Mouse (Mus musculus) embryo, embryonic 11.5 days (tissue): ENCODE measurements at regions not wholly inside any gene's neighbourhood (a gene's known extent, or its start where the extent isn't known, plus 50 kb on each side); places are given as distances from the start of the nearest gene placed in this dataset.

Experiments
- DNase-seq: peaks from one replicate; pipeline ENCODE4 v3.0.0-alpha.2; 2012; ENCODE audit warnings: low read depth, low spot score

DNA sequence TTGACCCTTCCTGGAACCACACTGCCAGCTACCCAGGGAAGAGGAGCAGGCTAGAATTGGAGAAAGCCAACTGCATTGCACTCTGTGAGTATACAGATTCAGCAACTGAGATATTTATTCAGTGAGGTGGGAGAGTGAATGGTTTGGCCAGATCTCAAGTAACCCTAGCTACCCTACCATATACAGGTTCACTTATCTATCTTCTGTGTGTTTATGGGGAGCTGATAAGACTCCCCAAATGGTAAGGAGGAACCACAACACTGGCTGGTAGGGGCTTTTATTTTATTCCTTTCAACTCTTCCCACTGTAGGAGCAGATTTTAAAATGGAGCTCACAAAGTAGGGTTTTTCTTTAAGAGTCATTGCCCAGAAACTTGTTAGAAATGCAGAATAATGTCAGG, 62.9 kb downstream of the Arrdc3 start:
- DNase-seq, result no peak

DNA sequence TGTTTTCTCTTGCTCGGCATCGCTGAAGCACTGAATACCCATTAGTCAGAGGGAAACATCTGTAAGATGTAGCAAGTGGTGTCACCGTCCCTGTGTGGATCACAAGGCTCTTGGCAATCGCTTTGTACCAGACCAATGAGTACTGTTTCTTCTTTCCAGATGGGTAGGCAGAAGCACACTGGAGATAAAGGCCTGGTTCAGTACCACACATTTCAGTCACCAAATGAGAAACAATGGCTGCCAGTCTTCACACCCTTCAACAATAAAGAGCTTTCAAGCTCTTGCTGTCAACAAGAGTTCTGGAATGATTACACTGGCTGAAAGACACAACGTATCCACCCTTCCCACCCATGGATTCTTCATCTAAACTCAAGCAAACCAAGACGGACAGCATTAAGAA, 64.5 kb downstream of the Arrdc3 start:
- DNase-seq, result no peak

DNA sequence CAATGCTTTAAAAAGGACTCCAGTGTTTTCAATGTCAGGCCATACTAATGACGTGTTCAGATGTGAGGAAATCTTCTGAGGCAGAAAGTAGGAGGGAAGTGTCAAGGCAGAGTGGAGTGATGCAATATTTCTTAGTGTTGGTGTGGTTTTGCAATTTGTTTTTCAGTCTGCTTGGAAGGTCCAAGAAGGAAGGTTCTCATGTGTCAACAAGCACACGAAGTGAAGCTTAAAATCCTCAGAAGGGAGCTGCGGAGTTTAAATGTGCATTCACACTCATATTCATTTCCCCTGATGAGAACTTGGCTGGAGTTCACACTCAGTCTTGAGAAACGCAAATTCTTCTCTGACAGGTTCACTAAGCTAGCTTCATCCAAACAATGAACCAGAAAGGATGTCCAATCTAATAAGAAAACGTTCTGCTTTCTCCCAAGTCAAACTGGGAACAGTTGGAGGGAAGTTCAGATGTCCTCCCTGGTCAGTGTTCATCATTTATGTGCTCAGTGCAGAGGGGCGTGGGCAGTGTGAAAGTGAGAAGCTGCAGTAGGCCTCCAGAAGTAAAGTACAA, 66.0 kb downstream of the Arrdc3 start:
- no peak for DNase-seq

DNA sequence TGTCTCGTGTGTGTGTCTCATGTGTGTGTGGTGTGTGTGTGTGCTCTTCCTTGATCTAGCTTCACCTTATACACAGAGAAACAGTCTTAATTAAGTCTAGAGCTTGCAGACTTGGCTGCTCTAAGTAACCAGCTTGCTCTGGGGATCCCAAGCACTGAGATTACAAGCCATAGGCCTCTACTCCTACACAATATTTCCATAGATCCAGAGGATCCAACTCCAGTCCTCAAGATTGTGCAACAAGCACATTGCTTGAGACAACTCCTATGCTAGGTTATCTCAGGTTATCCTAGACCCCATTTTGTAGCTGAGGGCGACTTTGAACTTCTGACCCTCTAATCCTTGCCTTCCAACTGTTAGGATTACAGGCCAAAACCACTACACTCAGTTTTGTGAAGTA, 67.1 kb downstream of the Arrdc3 start:
- DNase-seq, result no peak

DNA sequence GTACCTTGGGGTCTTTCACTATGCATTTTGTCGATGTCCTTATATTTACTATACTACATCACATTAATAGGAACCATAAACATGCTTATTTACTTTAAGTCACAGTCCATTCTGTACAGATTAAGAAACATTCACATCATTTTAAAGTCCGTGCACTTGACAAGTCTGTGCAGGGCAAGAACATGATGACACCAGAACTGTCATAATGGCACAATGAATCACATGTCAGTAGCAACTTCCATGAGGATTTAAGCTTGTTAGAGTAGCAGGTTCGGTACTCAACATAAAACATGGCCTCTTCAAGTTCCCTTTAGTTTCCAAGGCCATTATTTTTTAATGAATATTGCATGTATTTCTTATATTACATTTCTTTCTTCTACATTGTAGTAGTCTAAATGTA, 67.6 kb downstream of the Arrdc3 start:
- no peak for DNase-seq

DNA sequence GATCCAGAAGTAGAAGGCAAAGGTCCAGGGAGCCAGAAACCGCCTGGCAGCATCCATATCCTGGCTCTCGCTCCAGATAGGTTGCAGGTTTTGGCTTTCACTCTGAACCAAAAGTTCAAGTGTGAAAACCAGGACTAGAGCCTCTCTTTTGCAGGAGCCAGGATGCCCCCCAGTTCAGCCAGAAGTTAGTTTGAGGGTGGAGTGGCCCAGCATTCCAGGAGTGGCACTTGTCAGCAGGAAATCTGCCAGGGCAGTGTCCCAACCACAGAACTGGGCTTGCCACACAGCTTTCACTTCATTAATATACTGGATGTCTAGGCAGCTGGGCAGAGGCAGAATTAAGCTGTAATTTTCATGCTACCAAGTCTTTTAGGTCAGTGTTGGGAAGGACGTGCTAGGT, 68.1 kb downstream of the Arrdc3 start:
- no peak for DNase-seq

DNA sequence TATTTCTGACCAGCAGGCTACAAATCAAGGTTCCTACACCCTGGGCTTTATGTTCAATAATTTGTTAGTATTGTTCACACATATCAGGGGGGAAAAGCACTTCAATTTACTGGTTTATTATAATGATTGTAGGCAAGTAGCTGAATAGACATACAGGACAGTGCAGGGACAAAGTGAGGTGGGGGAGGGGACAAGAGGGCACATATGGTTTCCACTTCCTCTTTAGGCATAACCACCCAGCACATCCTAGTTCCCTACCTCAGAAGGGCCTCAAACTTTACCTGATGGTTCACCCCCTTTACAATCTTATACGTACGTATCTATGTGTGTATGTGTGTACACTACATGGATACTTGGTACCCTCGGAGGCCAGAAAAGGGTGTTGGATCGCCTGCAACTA, 69.7 kb downstream of the Arrdc3 start:
- no peak for DNase-seq

DNA sequence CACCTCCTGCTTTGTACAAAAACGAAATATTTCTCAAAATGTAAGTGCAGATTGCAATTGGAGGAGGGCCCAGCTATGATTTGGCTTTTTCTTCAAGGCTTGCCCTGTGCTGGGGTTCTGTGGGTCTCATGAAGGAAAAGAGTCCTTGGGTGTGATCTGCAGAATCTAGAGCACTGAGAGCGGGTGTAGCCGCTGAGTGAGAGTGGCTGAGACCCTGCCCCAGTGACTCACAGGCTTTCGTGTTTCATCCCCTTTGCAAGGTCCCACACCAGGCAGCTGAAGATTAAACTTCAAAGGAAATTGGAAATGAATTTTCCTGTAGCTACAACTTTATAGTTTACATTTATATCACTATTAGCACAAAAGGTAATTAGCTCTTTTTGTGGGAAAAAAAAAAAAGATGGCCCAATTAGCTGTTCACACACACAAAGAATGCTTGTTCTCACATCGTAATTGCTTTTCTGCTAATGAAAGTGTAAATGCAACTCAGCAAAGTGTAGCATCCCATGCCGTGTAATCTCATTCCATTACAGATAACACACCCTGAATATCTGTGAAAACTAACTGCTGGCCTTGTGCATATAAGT, 71.0 kb downstream of the Arrdc3 start:
- no peak for DNase-seq

DNA sequence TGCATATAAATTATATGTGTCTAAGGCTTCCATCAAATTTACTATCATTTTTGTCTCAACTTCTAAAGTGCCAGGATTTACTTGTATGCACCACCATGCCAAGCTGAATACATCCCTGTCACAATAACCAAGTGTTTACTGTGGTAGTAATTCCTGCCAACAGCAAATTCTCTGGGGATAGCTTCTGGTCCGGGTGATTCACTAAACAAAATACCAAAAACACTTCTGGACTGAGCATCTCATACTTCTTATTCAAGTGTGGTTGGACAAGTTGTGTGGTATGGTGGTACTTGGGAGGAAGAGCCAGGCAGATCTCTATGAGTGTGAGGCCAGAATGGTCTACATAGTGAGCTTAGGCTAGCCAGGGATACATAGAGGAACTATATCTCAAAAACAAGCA, 73.8 kb downstream of the Arrdc3 start:
- DNase-seq, result no peak

DNA sequence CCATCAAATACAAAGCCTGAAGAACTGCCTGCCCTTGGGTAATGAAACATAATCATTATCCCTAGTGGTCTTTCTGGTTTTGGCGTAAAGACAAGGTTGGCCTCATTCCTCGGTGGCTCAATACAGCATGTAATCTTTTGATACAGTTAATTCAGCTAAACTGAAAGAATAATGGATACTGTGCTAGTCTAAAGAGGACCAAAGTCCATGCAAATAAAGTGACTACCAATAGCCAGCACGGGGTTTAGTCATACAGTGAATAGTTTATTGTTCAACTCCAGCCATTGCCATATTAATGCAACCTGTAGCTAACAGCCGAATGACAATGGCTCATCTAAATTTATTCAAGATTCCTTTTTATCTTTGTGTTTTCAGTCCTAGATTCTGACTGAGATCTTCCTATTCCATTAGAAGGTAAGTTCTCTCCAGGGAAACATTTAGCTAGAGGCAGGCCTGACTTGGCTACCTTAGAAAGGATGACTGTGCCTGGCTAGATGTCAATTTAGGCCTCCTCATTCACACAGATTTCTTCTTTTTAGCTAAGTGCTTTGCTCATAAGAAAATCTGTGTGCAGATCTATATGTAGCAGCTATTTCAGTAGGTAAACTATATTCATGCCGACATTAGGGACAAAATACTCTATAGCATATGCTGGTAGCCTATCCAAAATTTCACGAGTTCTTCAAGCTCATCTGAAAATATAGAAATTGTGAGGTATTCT, 74.4 kb downstream of the Arrdc3 start:
- DNase-seq, result no peak

DNA sequence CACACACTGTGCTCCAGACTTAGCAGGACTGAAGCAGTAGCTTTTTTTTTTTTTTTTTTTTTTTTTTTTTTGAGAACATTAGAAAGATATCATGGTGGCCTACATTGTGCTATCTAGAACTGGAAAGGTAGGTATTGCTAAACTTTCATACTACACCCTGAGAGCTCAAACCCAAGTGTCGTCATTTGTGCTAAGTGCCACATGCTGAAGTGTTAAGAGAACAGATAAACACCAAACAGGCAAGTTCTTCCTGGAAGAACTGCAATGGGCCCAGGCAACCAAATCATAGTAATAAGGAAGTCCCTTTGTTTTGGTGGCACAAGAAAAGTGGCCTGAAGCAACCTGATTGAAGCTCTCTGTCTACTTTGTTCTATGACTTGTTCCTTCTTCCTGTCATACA, 76.6 kb downstream of the Arrdc3 start:
- DNase-seq, result no peak

DNA sequence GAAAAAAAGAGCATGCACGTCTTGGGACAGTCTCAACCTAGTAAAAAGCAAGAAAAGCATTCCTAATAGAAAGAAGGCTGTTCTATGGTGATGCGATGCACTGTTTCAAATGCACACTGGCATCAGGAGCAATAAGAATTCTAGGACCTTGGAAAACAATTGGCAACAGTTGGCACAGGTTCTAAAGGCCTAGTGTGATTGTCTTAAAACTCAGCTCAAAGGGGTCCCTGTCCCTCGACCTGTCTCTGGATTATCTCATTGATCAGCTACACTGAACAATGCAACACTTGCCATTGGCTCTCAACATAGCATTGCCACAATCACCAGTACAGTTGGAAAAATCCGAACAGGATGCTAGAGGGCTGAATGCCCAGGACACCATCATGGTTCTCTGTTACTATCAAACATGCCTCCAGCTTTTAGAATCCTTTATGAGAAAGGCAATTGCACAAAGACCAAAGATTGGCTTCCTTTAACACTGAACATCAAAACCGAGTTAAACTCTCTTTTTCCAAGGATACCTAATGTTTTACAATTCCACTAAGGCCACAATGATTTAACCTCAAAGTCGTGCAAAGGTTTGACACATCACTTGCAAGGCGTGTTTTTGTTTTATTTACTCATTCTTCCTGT, 78.9 kb downstream of the Arrdc3 start:
- no peak for DNase-seq

DNA sequence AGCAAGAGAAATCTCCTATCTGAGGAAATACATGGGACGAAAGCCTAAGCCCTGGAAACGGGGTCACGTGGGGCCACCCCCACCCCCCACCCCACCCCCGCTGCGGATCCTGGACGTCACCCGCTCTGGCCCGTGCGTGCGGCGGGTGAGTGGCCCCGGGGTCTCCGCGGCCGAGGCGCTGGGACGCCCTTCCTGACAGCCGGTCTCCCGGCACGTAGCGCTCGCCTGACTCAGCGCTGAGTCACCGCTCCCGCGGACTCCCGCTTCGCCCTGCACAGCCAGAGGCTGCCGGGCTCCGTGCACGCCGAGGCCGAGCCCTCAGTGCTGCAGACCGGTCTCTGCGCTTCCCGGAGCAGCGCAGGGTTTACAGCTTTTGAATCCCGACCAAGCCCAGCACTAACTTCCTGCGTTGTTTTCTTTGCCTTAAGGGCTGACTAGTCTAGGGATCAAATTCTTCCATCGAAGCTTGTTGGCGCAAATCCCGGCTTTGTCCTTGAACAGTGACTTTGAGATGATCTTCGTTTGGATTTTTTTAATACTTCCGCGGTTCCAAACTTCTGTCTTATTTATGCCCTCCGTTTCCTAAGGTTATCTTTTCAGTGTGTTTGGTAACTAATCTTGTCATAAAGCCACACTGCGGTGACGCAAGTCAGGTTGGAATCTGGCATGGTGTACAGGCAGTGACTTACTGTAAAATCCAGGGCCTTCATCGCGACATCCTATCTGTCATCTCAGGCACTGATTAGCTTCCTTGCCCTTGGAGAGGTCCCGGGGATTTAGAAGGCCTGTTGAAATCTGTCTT, 79.8 kb downstream of the Arrdc3 start:
- DNase-seq, result peak; percentile 63

DNA sequence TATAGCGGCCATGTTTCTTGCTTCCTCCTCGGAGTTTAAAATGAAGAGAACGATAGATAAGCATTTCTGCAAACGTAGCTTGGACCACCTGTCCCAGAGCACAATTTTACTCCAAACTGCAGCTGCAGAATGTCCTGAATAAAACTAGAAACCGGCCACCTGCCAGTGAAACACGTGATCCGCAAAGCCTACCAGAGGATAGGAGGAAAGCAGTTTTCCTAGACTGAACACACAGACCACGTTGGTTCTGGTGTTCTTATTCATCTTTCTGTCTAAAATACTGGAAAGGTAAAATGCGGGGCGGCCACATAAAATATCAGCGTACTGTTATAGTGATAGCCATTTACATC, 80.4 kb downstream of the Arrdc3 start:
- no peak for DNase-seq

DNA sequence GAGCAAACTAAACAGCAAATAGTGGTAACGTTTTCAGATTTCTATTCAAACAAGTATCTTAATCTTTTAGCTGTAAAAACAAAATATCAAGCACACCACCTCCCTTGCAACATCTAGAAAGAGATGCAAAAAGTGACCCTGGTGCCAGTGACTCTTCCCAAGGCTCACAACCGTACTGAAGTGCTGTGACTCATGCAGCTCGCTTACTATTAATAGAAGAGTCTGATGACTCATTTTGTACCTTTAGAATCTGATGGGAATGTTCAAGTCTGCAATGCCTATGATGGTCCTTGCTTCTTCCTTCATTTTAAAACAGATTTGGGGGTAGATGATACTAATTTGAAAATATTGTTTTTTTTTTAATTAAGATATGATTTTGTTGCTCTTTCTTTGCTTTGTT, 88.5 kb downstream of the Arrdc3 start:
- DNase-seq, result no peak

DNA sequence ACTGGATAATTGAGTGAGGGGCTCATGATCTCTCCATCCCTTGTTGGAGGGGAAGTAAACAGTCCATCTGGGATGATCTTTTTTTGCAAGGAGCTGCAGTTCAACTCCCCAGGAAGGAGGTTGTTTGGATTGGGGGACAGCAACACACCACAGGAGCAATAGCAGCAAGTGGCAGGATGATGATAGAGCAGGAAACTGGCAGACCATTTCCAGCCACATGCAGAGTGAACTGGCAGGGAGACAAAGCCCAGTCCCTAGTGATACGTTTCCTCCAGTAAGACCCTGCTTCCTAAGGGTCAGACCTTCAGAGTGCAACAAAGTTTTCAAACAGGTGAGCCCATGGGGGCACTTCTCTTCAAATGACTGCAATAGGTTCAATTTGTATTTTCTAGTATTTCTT, 91.2 kb downstream of the Arrdc3 start:
- no peak for DNase-seq

DNA sequence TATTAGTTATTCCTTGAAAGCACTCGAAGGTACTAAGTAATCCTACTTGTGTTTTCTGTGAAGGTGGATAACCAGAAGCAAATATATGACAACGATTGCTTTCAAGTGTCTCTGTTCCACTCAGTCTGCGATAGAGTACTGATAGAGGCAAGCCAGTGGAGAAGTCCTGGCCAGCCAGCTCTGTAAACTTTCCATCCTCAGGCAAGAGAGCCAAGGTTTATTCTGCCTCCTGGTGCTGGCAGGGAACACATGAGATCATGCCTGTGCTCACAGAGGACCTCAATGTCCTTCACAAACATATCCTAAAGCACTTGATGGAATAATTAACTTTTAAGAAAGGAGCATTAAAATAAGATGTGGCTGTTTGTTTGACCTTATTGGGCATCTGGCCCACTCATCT, 94.1 kb downstream of the Arrdc3 start:
- DNase-seq, result no peak

DNA sequence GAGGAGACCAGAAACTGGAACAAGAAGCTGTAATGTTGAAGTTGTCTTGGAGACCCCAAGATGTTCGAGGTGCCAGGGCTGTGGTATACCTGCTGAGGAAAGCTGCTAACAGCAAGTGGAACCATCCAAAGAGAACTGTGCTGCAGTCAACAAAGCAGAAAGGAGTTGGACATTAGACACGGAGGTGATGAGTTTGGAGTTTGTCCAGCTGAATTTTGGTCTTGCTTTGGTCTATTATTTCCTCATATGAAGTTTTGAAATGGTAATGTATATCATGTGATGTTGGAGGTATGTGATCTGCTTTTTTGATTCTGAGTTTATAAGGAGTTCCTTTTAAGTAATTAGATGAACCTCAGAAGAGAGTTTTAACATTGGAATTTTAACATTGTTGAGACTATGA, 98.0 kb downstream of the Arrdc3 start:
- DNase-seq, result no peak

DNA sequence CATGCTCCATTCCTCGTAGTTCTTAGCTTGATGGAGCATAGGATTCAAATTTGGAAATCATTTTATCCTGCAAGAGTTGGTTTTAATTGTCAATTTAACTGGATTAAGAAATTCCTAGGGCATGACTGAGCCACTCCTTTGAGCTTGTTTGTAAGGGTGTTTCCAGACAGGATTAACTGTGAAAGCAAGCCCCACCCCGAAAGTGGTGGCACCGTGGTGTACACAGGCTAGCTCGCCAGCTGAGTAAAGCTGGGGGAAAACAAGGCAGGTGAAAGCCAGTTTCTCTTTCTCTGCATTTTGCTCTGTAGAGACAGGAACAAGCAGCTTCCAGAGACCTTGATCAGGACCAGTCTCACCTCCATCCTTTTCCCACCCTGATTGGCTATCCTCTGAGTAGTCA, 103.5 kb downstream of the Arrdc3 start:
- DNase-seq, result no peak

DNA sequence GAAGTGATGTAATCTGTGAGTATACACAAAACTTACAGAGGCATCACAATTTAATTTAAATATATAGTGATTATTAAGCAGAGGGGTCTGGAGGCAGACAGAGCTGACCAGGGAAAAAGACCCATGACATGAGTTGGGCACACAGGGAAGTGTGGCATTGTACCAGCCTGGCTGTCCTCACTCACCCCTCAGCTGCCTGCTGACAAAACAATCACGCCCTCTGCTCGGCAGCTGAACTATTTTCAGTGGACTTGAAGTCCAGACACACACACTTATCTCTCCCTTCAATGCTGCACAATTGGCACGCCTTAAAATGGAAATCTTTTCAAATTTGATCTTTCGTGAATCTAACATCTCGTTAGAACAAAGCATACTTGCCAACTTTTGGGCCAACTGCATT, 106.6 kb downstream of the Arrdc3 start:
- DNase-seq, result no peak

DNA sequence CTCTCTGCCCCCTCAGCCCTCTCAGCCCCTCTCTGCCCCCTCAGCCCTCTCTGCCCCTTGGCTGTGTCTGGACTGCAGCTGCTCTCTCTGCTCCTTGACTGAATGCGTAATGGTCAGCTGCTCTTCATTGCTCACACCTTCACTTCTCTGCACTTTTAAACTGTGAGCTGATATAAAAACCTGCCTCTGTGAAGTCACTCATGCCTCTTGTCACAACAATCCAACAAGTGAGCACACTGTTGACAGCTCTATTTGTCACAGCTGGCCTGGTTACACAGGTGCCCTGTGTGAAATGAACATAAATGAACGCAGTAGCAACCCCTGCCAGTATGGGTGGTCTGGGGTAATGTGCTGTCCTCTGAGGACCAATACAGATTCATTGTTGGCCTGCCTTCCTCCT, 109.2 kb downstream of the Arrdc3 start:
- DNase-seq, result no peak
